Mouse (Mus musculus): ENCODE data around the gene Patl1. TPM values are rescaled to one million over a fixed set of nuclear protein-coding genes. Genes with fewer than 3 reads are reported as not detected.

Gene Patl1
- polyA plus RNA-seq, 1 experiment from 2014 or later: 6.8 TPM

Small RNA genes within 50 kb of the gene (microRNA-seq; reads per million reads assigned to microRNA genes)
- gene Mir6994: 4.2 reads per million, percentile 15 among the genes with 10 or more reads in this experiment

Other genes with a start within 250 kb of the Patl1 start
- 0.09 TPM in 1 of 2 replicates, not detected in the other for gene Oosp1, start 221.2 kb upstream of the Patl1 start, polyA plus RNA-seq (2015; fragmentation: Nextera tagmentation; extraction: Ambion mirVana)
- gene Oosp3, start 215.3 kb upstream of the Patl1 start, polyA plus RNA-seq (2015; fragmentation: Nextera tagmentation; extraction: Ambion mirVana): not detected in 2 replicates
- gene Gif, start 164.8 kb upstream of the Patl1 start, polyA plus RNA-seq (2015; fragmentation: Nextera tagmentation; extraction: Ambion mirVana): not detected in 2 replicates
- 27.5 and 31.1 TPM in 2 replicates for gene Mrpl16, start 142.0 kb upstream of the Patl1 start, polyA plus RNA-seq (2015; fragmentation: Nextera tagmentation; extraction: Ambion mirVana)
- 1.8 and 2.3 TPM in 2 replicates for gene Stx3, start 93.0 kb upstream of the Patl1 start, polyA plus RNA-seq (2015; fragmentation: Nextera tagmentation; extraction: Ambion mirVana)
- gene Olfr1417, start 73.2 kb upstream of the Patl1 start, polyA plus RNA-seq (2015; fragmentation: Nextera tagmentation; extraction: Ambion mirVana): not detected in 2 replicates
- gene Olfr1418, start 51.3 kb upstream of the Patl1 start, polyA plus RNA-seq (2015; fragmentation: Nextera tagmentation; extraction: Ambion mirVana): not detected in 2 replicates
- not detected in 2 replicates for gene Olfr1419, start 37.3 kb upstream of the Patl1 start, polyA plus RNA-seq (2015; fragmentation: Nextera tagmentation; extraction: Ambion mirVana)
- gene Olfr1420, start 25.8 kb upstream of the Patl1 start, polyA plus RNA-seq (2015; fragmentation: Nextera tagmentation; extraction: Ambion mirVana): not detected in 2 replicates
- gene Osbp, start 53.5 kb downstream of the Patl1 start, polyA plus RNA-seq (2015; fragmentation: Nextera tagmentation; extraction: Ambion mirVana): 1.7 TPM in 2 replicates
- 0.01 TPM in 1 of 2 replicates, not detected in the other for gene Olfr1423, start 128.9 kb downstream of the Patl1 start, polyA plus RNA-seq (2015; fragmentation: Nextera tagmentation; extraction: Ambion mirVana)
- not detected in 2 replicates for gene Olfr1424, start 150.3 kb downstream of the Patl1 start, polyA plus RNA-seq (2015; fragmentation: Nextera tagmentation; extraction: Ambion mirVana)
- gene Olfr1425, start 165.3 kb downstream of the Patl1 start, polyA plus RNA-seq (2015; fragmentation: Nextera tagmentation; extraction: Ambion mirVana): not detected in 2 replicates
- not detected in 2 replicates for gene Olfr1426, start 179.6 kb downstream of the Patl1 start, polyA plus RNA-seq (2015; fragmentation: Nextera tagmentation; extraction: Ambion mirVana)
- gene Olfr1427, start 190.9 kb downstream of the Patl1 start, polyA plus RNA-seq (2015; fragmentation: Nextera tagmentation; extraction: Ambion mirVana): not detected in 2 replicates
- not detected in 2 replicates for gene Olfr1428, start 203.5 kb downstream of the Patl1 start, polyA plus RNA-seq (2015; fragmentation: Nextera tagmentation; extraction: Ambion mirVana)
- gene Olfr76, start 210.8 kb downstream of the Patl1 start, polyA plus RNA-seq (2015; fragmentation: Nextera tagmentation; extraction: Ambion mirVana): not detected in 2 replicates

Measured in liver, embryonic 16.5 days (tissue).